Mouse (Mus musculus) midbrain, embryonic 15.5 days (tissue): ENCODE results near the gene Nedd8. TPM values are rescaled to one million over a fixed set of nuclear protein-coding genes. Genes with fewer than 3 reads are reported as not detected.
A peak's percentile ranks its signal among the peaks of the same experiment; 100 is the strongest.

ENCODE experiments used
- ATAC-seq: fragments of 200-750 bp; cut with Nextera tagmentation; replicated peaks from 2 replicates; pipeline ENCODE4 v1.8.0; 2017; ENCODE audit warnings: moderate TSS enrichment
- H3K27ac ChIP-seq: fragments of 300-500 bp; sonication (generic); 2 replicates; pipeline ENCODE4 v1.5.1; 2015; ENCODE audit warnings: mild to moderate bottlenecking, inconsistent platforms
- H3K27me3 ChIP-seq: fragments of 300-500 bp; sonication (generic); replicated peaks from 2 replicates; pipeline ENCODE4 v1.6.1; 2015; ENCODE audit warnings: inconsistent platforms
- H3K36me3 ChIP-seq: fragments of 300-500 bp; sonication (generic); replicated peaks from 2 replicates; pipeline ENCODE4 v1.6.1; 2015; ENCODE audit warnings: inconsistent platforms
- H3K4me1 ChIP-seq: fragments of 300-500 bp; sonication (generic); 2 replicates; pipeline ENCODE4 v1.6.1; 2015; ENCODE audit warnings: inconsistent platforms
- H3K4me2 ChIP-seq: fragments of 300-500 bp; sonication (generic); 2 replicates; pipeline ENCODE4 v1.6.1; 2015; ENCODE audit warnings: inconsistent platforms, mild to moderate bottlenecking, moderate library complexity
- H3K4me3 ChIP-seq: fragments of 300-500 bp; sonication (generic); 2 replicates; pipeline ENCODE4 v1.5.1; 2015; ENCODE audit warnings: mild to moderate bottlenecking, inconsistent platforms
- H3K9ac ChIP-seq: fragments of 300-500 bp; sonication (generic); 2 replicates; pipeline ENCODE4 v1.6.1; 2015; ENCODE audit warnings: mild to moderate bottlenecking, inconsistent platforms
- H3K9me3 ChIP-seq: fragments of 300-500 bp; sonication (generic); 2 replicates; pipeline ENCODE4 v1.6.1; 2016; ENCODE audit warnings: inconsistent platforms
- WGBS: fragments of 180-500 bp; shearing (Covaris S2); methylation state at CpG from one replicate; pipeline ENCODE4 v1.1.7; 2015; ENCODE audit warnings: mixed read lengths; 5-methylcytosine and 5-hydroxymethylcytosine counted together
- polyA plus RNA-seq: library from polyadenylated mRNA; unstranded; fragments of >200 nt; fragmentation: Nextera tagmentation; extraction: Ambion mirVana; gene quantifications from 2 replicates; pipeline ENCODE4 v1.2.1, GENCODE M21; 2015

Nedd8 gene
- polyA plus RNA-seq, 1 experiment from 2014 or later = 550 TPM

- no peaks in the 10 kb centered on the region for H3K4me1 ChIP-seq
- H3K36me3 ChIP-seq = no peaks in the 10 kb centered on the region
- ATAC-seq = no peak
- H3K9ac ChIP-seq = no peak overlapping the region
- H3K27ac ChIP-seq = no peak overlapping the region
- H3K9me3 ChIP-seq = no peaks in the 10 kb centered on the region
- H3K27me3 ChIP-seq = no peaks in the 10 kb centered on the region
- no peak overlapping the region for H3K4me2 ChIP-seq
- WGBS = 88% methylated on average over 8 of the region's 8 CpGs
- H3K4me3 ChIP-seq = no peak overlapping the region
Observed at GRCm38 (mm10) chr14:55706051-55706600, 34.2 kb upstream of the Nedd8 start.

GRCm38 (mm10) chr14:55702761-55703160 lies 30.8 kb upstream of the Nedd8 start:
- WGBS = 74% methylated on average over 6 of the region's 6 CpGs
- Histone ChIP-seq H3K9ac (no peak overlapping the region), H3K9me3 (no peaks in the 10 kb centered on the region), H3K27ac (no peak overlapping the region), H3K4me3 (no peak overlapping the region), H3K27me3 (no peaks in the 10 kb centered on the region), H3K4me2 (no peak overlapping the region), H3K36me3 (no peaks in the 10 kb centered on the region), H3K4me1 (no peaks in the 10 kb centered on the region)
- ATAC-seq = no peak

- no peaks in the 10 kb centered on the region for H3K4me1 ChIP-seq
- no peaks in the 10 kb centered on the region for H3K9me3 ChIP-seq
- H3K27me3 ChIP-seq = no peaks in the 10 kb centered on the region
- no peak overlapping the region for H3K4me3 ChIP-seq
- no peaks in the 10 kb centered on the region for H3K36me3 ChIP-seq
- WGBS = 59% methylated on average over 9 of the region's 9 CpGs
- no peak overlapping the region for H3K4me2 ChIP-seq
- no peak overlapping the region for H3K27ac ChIP-seq
- no peak for ATAC-seq
- no peak overlapping the region for H3K9ac ChIP-seq
Observed at GRCm38 (mm10) chr14:55701131-55701530, 29.2 kb upstream of the Nedd8 start.

- Histone ChIP-seq H3K9me3 (no peaks in the 10 kb centered on the region), H3K27me3 (no peaks in the 10 kb centered on the region), H3K36me3 (no peaks in the 10 kb centered on the region), H3K9ac (no peak overlapping the region), H3K4me1 (no peaks in the 10 kb centered on the region), H3K4me3 (no peak overlapping the region), H3K4me2 (no peak overlapping the region), H3K27ac (no peak overlapping the region)
- ATAC-seq = no peak
- 92% methylated on average over 4 of the region's 4 CpGs for WGBS
Observed at GRCm38 (mm10) chr14:55697226-55697625, 25.3 kb upstream of the Nedd8 start.

- Histone ChIP-seq H3K9me3 (no peaks in the 10 kb centered on the region), H3K4me2 (no peak overlapping the region), H3K27me3 (no peaks in the 10 kb centered on the region), H3K4me1 (no peaks in the 10 kb centered on the region), H3K36me3 (no peaks in the 10 kb centered on the region), H3K4me3 (no peak overlapping the region), H3K27ac (no peak overlapping the region), H3K9ac (no peak overlapping the region)
- ATAC-seq = no peak
- 84% methylated on average over 10 of the region's 10 CpGs for WGBS
Observed at GRCm38 (mm10) chr14:55689433-55689832, 17.5 kb upstream of the Nedd8 start.

- no peaks in the 10 kb centered on the region for H3K27me3 ChIP-seq
- no peaks in the 10 kb centered on the region for H3K9me3 ChIP-seq
- H3K9ac ChIP-seq = peak overlapping the region; percentile 66
- peak overlapping the region; percentile 85 for H3K4me3 ChIP-seq
- WGBS = 16% methylated on average over 3 of the region's 3 CpGs
- H3K4me1 ChIP-seq = peaks cover 15% of the 10 kb centered on the region
- peaks cover 9% of the 10 kb centered on the region; the same call in 1 of the 2 replicates for H3K36me3 ChIP-seq
- ATAC-seq = peak; percentile 46; the same call in 1 of the 2 replicates
- peak overlapping the region; percentile 75 for H3K27ac ChIP-seq
- peak overlapping the region; percentile 98 for H3K4me2 ChIP-seq
Observed at GRCm38 (mm10) chr14:55682118-55682493, 10.2 kb upstream of the Nedd8 start.

- peak within 1 kb of the TSS; percentile 66 for H3K9ac ChIP-seq
- H3K36me3 ChIP-seq = peaks cover 9% of the 10 kb centered on the region; the same call in 1 of the 2 replicates
- peak within 1 kb of the TSS; percentile 75 for H3K27ac ChIP-seq
- peak within 1 kb of the TSS; percentile 85 for H3K4me3 ChIP-seq
- under 1% methylated on average over 66 of the region's 66 CpGs for WGBS
- peaks cover 15% of the 10 kb centered on the region for H3K4me1 ChIP-seq
- no peaks in the 10 kb centered on the region for H3K9me3 ChIP-seq
- peak within 1 kb of the TSS; percentile 98 for H3K4me2 ChIP-seq
- peak; percentile 99 for ATAC-seq
- H3K27me3 ChIP-seq = no peaks in the 10 kb centered on the region
Observed at GRCm38 (mm10) chr14:55681160-55682117, 9.5 kb upstream of the Nedd8 start, which contains the start of gene Tinf2. Tinf2 (minus strand) TSS chr14:55681820.

- H3K27me3 ChIP-seq = no peaks in the 10 kb centered on the region
- H3K4me2 ChIP-seq = no peak overlapping the region
- H3K9ac ChIP-seq = no peak overlapping the region
- ATAC-seq = no peak
- H3K4me1 ChIP-seq = peaks cover 19% of the 10 kb centered on the region
- peaks cover 12% of the 10 kb centered on the region; the same call in 1 of the 2 replicates for H3K36me3 ChIP-seq
- no peak overlapping the region for H3K27ac ChIP-seq
- WGBS = 87% methylated on average over 4 of the region's 4 CpGs
- H3K9me3 ChIP-seq = no peaks in the 10 kb centered on the region
- no peak overlapping the region for H3K4me3 ChIP-seq
Observed at GRCm38 (mm10) chr14:55677615-55678014, 5.7 kb upstream of the Nedd8 start.

- H3K27me3 ChIP-seq = no peaks in the 10 kb centered on the region
- H3K4me3 ChIP-seq = peak overlapping the region; percentile 73
- peaks cover 3% of the 10 kb centered on the region; the same call in 1 of the 2 replicates for H3K36me3 ChIP-seq
- H3K9ac ChIP-seq = peak overlapping the region; percentile 12; the same call in 1 of the 2 replicates
- WGBS = 83% methylated on average over 7 of the region's 7 CpGs
- H3K27ac ChIP-seq = peak overlapping the region; percentile 89
- peak overlapping the region; percentile 80 for H3K4me2 ChIP-seq
- no peaks in the 10 kb centered on the region for H3K9me3 ChIP-seq
- H3K4me1 ChIP-seq = peaks cover 23% of the 10 kb centered on the region
- ATAC-seq = no peak
Observed at GRCm38 (mm10) chr14:55672741-55673060, 777 bp upstream of the Nedd8 start.

- peak overlapping the region; percentile 80 for H3K4me2 ChIP-seq
- peak overlapping the region; percentile 75 for H3K9ac ChIP-seq
- H3K9me3 ChIP-seq = no peaks in the 10 kb centered on the region
- peak; percentile 79 for ATAC-seq
- H3K27me3 ChIP-seq = no peaks in the 10 kb centered on the region
- under 1% methylated on average over 12 of the region's 12 CpGs for WGBS
- H3K4me1 ChIP-seq = peaks cover 23% of the 10 kb centered on the region
- peak overlapping the region; percentile 89 for H3K27ac ChIP-seq
- peaks cover 3% of the 10 kb centered on the region; the same call in 1 of the 2 replicates for H3K36me3 ChIP-seq
- H3K4me3 ChIP-seq = peak overlapping the region; percentile 73
Observed at GRCm38 (mm10) chr14:55671486-55671832, 465 bp downstream of the Nedd8 start.

- H3K4me3 ChIP-seq = peak overlapping the region; percentile 76
- peak overlapping the region; percentile 69 for H3K4me2 ChIP-seq
- peaks cover 7% of the 10 kb centered on the region; the same call in 1 of the 2 replicates for H3K36me3 ChIP-seq
- H3K27ac ChIP-seq = peak overlapping the region; percentile 85; the same call in 1 of the 2 replicates
- WGBS = 34% methylated on average over 2 of the region's 2 CpGs
- peaks cover 16% of the 10 kb centered on the region for H3K4me1 ChIP-seq
- H3K9ac ChIP-seq = no peak overlapping the region
- H3K9me3 ChIP-seq = no peaks in the 10 kb centered on the region
- ATAC-seq = peak; percentile 48
- H3K27me3 ChIP-seq = no peaks in the 10 kb centered on the region
Observed at GRCm38 (mm10) chr14:55660636-55661035, 11.3 kb downstream of the Nedd8 start.

GRCm38 (mm10) chr14:55659960-55660573 lies 11.9 kb downstream of the Nedd8 start, which contains the start of gene Mdp1:
Mdp1 (minus strand) TSS chr14:55660508.
- no peaks in the 10 kb centered on the region for H3K9me3 ChIP-seq
- H3K4me2 ChIP-seq = peak within 1 kb of the TSS; percentile 69
- H3K4me1 ChIP-seq = peaks cover 16% of the 10 kb centered on the region
- ATAC-seq = peak; percentile 95
- peak within 1 kb of the TSS; percentile 85 for H3K27ac ChIP-seq
- H3K4me3 ChIP-seq = peak within 1 kb of the TSS; percentile 76
- under 1% methylated on average over 39 of the region's 39 CpGs for WGBS
- peak within 1 kb of the TSS; percentile 72 for H3K9ac ChIP-seq
- H3K36me3 ChIP-seq = peaks cover 7% of the 10 kb centered on the region; the same call in 1 of the 2 replicates
- H3K27me3 ChIP-seq = no peaks in the 10 kb centered on the region
